In the genomic region with DNA sequence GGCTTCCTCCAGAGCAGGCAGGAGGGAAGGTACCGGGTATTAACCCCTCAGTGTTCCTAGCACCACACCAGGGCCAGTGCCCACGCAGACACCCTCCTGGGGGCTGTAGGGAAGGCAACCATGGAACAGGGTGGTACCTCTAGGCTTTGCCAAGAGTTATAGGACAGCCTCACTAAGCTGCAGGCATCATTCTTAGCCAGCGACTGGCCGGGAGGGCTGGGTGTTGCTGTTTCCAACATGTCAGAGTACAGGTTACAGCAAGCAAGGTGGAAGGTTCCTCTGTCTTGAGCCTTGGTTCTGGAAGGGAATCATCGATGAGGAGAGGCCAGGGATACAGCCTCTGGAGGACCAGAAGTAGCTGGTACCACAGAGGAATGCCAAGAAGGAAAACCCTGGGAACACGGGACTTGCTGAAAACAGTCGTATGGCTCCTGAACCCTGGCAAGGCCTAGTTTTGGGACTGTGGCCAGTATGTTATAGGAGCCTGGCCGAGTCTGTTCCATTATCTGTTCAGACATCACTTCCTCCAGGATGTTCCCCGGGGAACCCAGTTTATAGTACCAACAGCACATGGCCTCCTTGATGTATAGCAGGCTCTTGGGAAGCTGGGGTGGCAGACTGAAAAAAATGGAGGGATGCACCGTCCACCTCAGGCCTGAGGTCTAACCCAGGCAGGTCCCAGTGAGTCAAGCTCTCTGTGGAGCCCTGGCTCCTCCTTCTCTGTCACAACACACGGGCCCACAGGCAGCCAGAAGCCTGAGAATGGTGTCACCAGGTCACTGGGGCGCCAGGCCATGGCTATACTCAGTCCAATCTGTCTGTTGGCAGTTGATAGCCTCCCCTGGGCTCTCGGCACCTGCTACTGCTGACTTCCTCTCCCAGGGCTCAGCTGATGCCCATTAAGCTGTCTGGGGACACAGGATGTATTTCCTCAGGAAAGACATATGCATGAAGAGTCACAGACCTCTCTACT, we compare ENCODE assay signal across 10 mouse cellular contexts.
A peak's percentile ranks its signal among the peaks of the same experiment; 100 is the strongest.
DNase-seq lines count a peak whose midpoint lies in the region; ATAC-seq and TF ChIP-seq lines count a peak whose summit lies in the region.
"Had no signal": no experiment of that assay in that cellular context is flagged by ENCODE, and none has a peak within 500 bp of the region (broad histone marks: within the 10 kb centered on the region; RNA-seq: fewer than 3 reads in every experiment).

No protein-coding gene starts in this region.

- no peak overlapping the region for H3K4me2 ChIP-seq in forebrain, embryonic 16.5 days (ENCODE audit: low read length)
- H3K4me2 ChIP-seq in midbrain, postnatal 0 days (ENCODE audit: low read depth, low read length, poor library complexity, severe bottlenecking): no peak overlapping the region
- no peak overlapping the region for H3K4me2 ChIP-seq in kidney, embryonic 16.5 days (replicated peaks; ENCODE audit: low read depth, low read length)

- peaks cover 31% of the 10 kb centered on the region for H3K4me1 ChIP-seq in forebrain, embryonic 16.5 days (replicated peaks; ENCODE audit: control insufficient read depth, insufficient read depth, low read length)
- peaks cover 14% of the 10 kb centered on the region for H3K4me1 ChIP-seq in midbrain, postnatal 0 days (ENCODE audit: insufficient read depth, low read length)
- H3K4me1 ChIP-seq in kidney, embryonic 16.5 days (ENCODE audit: insufficient read depth, low read length): peaks cover 10% of the 10 kb centered on the region; the same call in 1 of the 2 replicates

- H3K4me3 ChIP-seq in layer of hippocampus, adult 2 months: peak overlapping the region; percentile 61; the same call in 1 of the 2 replicates
- H3K4me3 ChIP-seq in forebrain, embryonic 16.5 days (replicated peaks; ENCODE audit: low read length): no peak overlapping the region
- no peak overlapping the region for H3K4me3 ChIP-seq in midbrain, postnatal 0 days (ENCODE audit: low read depth, low read length)
- H3K4me3 ChIP-seq in kidney, embryonic 16.5 days (ENCODE audit: low read length): no peak overlapping the region
- H3K4me3 ChIP-seq: myocyte had no signal

- no peak for DNase-seq in layer of hippocampus, adult 2 months (ENCODE audit: low spot score in 2 of 2)
- DNase-seq in layer of hippocampus, adult 9-11 months: no peak
- peak; percentile 83 for DNase-seq in cerebellum, adult 11-12 months
- peak; percentile 61 for DNase-seq in midbrain, postnatal 0 days (ENCODE audit: low spot score)
- DNase-seq in urinary bladder, postnatal 14 days (ENCODE audit: low spot score): no peak
- no peak for DNase-seq in urinary bladder, postnatal 25 days (ENCODE audit: low spot score)

- peak overlapping the region; percentile 96 for H3K27ac ChIP-seq in layer of hippocampus, adult 2 months
- 0 out of 2 replicates have a peak overlapping the region, but pooled peaks have one; percentile 6 for H3K27ac ChIP-seq in forebrain, embryonic 16.5 days (ENCODE audit: low read length)
- H3K27ac ChIP-seq in midbrain, postnatal 0 days (ENCODE audit: low read depth, low read length): peak overlapping the region; percentile 83
- no peak overlapping the region for H3K27ac ChIP-seq in kidney, embryonic 16.5 days (ENCODE audit: low read length)
- H3K27ac ChIP-seq: liver, embryonic 14.5 days had no signal

- no peak for ATAC-seq in forebrain, embryonic 16.5 days
- ATAC-seq in midbrain, postnatal 0 days (ENCODE audit: low FRiP score): no peak
- no peak for ATAC-seq in kidney, embryonic 16.5 days (ENCODE audit: low FRiP score, low TSS enrichment)

- no peaks in the 10 kb centered on the region for H3K36me3 ChIP-seq in forebrain, embryonic 16.5 days (ENCODE audit: control insufficient read depth, insufficient read depth)
- H3K36me3 ChIP-seq in midbrain, postnatal 0 days (ENCODE audit: insufficient read depth, low read length): no peaks in the 10 kb centered on the region
- H3K36me3 ChIP-seq in kidney, embryonic 16.5 days (ENCODE audit: insufficient read depth, low read length): no peaks in the 10 kb centered on the region

- H3K27me3 ChIP-seq in forebrain, embryonic 16.5 days (replicated peaks; ENCODE audit: control insufficient read depth, insufficient read depth, low read length): no peaks in the 10 kb centered on the region
- H3K27me3 ChIP-seq in midbrain, postnatal 0 days (ENCODE audit: insufficient read depth, low read length): no peaks in the 10 kb centered on the region
- no peaks in the 10 kb centered on the region for H3K27me3 ChIP-seq in kidney, embryonic 16.5 days (ENCODE audit: insufficient read depth, low read length)

- TF ChIP-seq CTCF in layer of hippocampus, adult 2 months (conservative IDR thresholded peaks at IDR 0.05): no peak
- TF ChIP-seq CTCF in midbrain, postnatal 0 days (IDR thresholded peaks at IDR 0.05): no peak

- 82% methylated on average over 13 of the region's 13 CpGs for WGBS in forebrain, embryonic 16.5 days
- WGBS in midbrain, postnatal 0 days: 79% methylated on average over 13 of the region's 13 CpGs
- 64% methylated on average over 13 of the region's 13 CpGs for WGBS in kidney, embryonic 16.5 days

- no peaks in the 10 kb centered on the region for H3K9me3 ChIP-seq in forebrain, embryonic 16.5 days (ENCODE audit: control insufficient read depth, low read length)
- H3K9me3 ChIP-seq in midbrain, postnatal 0 days (ENCODE audit: low read length): no peaks in the 10 kb centered on the region
- H3K9me3 ChIP-seq in kidney, embryonic 16.5 days (ENCODE audit: low read length): no peaks in the 10 kb centered on the region

- H3K9ac ChIP-seq in forebrain, embryonic 16.5 days (replicated peaks; ENCODE audit: low read depth, low read length): no peak overlapping the region
- H3K9ac ChIP-seq in midbrain, postnatal 0 days (replicated peaks; ENCODE audit: low read length, poor library complexity, severe bottlenecking): no peak overlapping the region
- no peak overlapping the region for H3K9ac ChIP-seq in kidney, embryonic 16.5 days (replicated peaks; ENCODE audit: low read length)
- H3K9ac ChIP-seq: liver, embryonic 14.5 days had no signal

Comparison
In these comparisons a context has a peak if more than half of its experiments do, and no peak if none do; other contexts are left out.
1. DNase-seq: peak in cerebellum, adult 11-12 months (single experiment) and midbrain, postnatal 0 days (single experiment); none in layer of hippocampus, adult 2 months (0 of 2), layer of hippocampus, adult 9-11 months (single experiment), urinary bladder, postnatal 14 days (single experiment) and urinary bladder, postnatal 25 days (single experiment).